Mouse (Mus musculus) T-helper 2 cell (primary cell): ENCODE measurements at regions not wholly inside any gene's neighbourhood (a gene's known extent, or its start where the extent isn't known, plus 50 kb on each side); places are given as distances from the start of the nearest gene placed in this dataset.

Experiments
- in situ Hi-C: fragments of 300-600 bp; cut with MboI, MseI; formaldehyde crosslinking; loops from one replicate; pipeline ENCODE4 v1.15.1; 2025; ENCODE audit warnings: high pct_unique_total_duplicates

- in situ Hi-C loops = no loop called here
Observed at GRCm38 (mm10) chr16:78490245-78490644, 86.3 kb downstream of the D16Ertd472e start.

- in situ Hi-C loops = no loop called here
Observed at GRCm38 (mm10) chr16:78489604-78490003, 86.9 kb downstream of the D16Ertd472e start.

- in situ Hi-C loops = no loop called here
Observed at GRCm38 (mm10) chr16:78486531-78486930, 90.0 kb downstream of the D16Ertd472e start.

- in situ Hi-C loops = no loop called here
Observed at GRCm38 (mm10) chr16:78484319-78484718, 92.2 kb downstream of the D16Ertd472e start.

GRCm38 (mm10) chr16:78481571-78481970 lies 94.9 kb downstream of the D16Ertd472e start:
- in situ Hi-C loops = no loop called here

- in situ Hi-C loops = no loop called here
Observed at GRCm38 (mm10) chr16:78481065-78481464, 95.4 kb downstream of the D16Ertd472e start.

- in situ Hi-C loops = no loop called here
Observed at GRCm38 (mm10) chr16:78480261-78480660, 96.2 kb downstream of the D16Ertd472e start.

- in situ Hi-C loops = no loop called here
Observed at GRCm38 (mm10) chr16:78473456-78473855, 96.5 kb upstream of the Btg3 start.

GRCm38 (mm10) chr16:78459996-78460395 lies 83.0 kb upstream of the Btg3 start:
- in situ Hi-C loops = no loop called here

- in situ Hi-C loops = no loop called here
Observed at GRCm38 (mm10) chr16:78457731-78458151, 80.7 kb upstream of the Btg3 start.

- in situ Hi-C loops = no loop called here
Observed at GRCm38 (mm10) chr16:78456345-78456744, 79.4 kb upstream of the Btg3 start.

- in situ Hi-C loops = loop anchor here (5.0 kb wide), 1 partner anchor 183 kb away; no protein-coding TSS in a partner anchor
Observed at GRCm38 (mm10) chr16:78454509-78454908, 77.5 kb upstream of the Btg3 start.

GRCm38 (mm10) chr16:78452303-78452702 lies 75.3 kb upstream of the Btg3 start:
- in situ Hi-C loops = loop anchor here (5.0 kb wide), 1 partner anchor 185 kb away; no protein-coding TSS in a partner anchor

GRCm38 (mm10) chr16:78451750-78452149 lies 74.8 kb upstream of the Btg3 start:
- in situ Hi-C loops = loop anchor here (5.0 kb wide), 1 partner anchor 186 kb away; no protein-coding TSS in a partner anchor

- in situ Hi-C loops = loop anchor here (5.0 kb wide), 1 partner anchor 186 kb away; no protein-coding TSS in a partner anchor
Observed at GRCm38 (mm10) chr16:78451251-78451650, 74.3 kb upstream of the Btg3 start.

- in situ Hi-C loops = no loop called here
Observed at GRCm38 (mm10) chr16:78449231-78449630, 72.2 kb upstream of the Btg3 start.

- in situ Hi-C loops = no loop called here
Observed at GRCm38 (mm10) chr16:78443262-78443661, 66.3 kb upstream of the Btg3 start.

GRCm38 (mm10) chr16:78442830-78443229 lies 65.8 kb upstream of the Btg3 start:
- in situ Hi-C loops = no loop called here

GRCm38 (mm10) chr16:78441961-78442360 lies 65.0 kb upstream of the Btg3 start:
- in situ Hi-C loops = no loop called here

- in situ Hi-C loops = no loop called here
Observed at GRCm38 (mm10) chr16:78435707-78436106, 58.7 kb upstream of the Btg3 start.

- in situ Hi-C loops = no loop called here
Observed at GRCm38 (mm10) chr16:78427470-78428041, 50.6 kb upstream of the Btg3 start.
